Mouse (Mus musculus) cortical plate, adult 2 months (tissue): ENCODE measurements around the gene Anks1b.

ENCODE experiments used
- CTCF ChIP-seq: fragments of 200-500 bp; IDR thresholded peaks from 2 replicates; pipeline ENCODE4 v1.5.1; 2011; ENCODE audit warnings: mild to moderate bottlenecking, control low read depth, low read length; ENCODE audit not compliant: insufficient read depth; ENCODE audit errors: extremely low read depth
- POLR2A ChIP-seq: fragments of 200-500 bp; IDR thresholded peaks from 2 replicates; pipeline ENCODE4 v1.6.1; 2011; ENCODE audit warnings: mild to moderate bottlenecking, low read length, control low read depth; ENCODE audit not compliant: insufficient read depth; ENCODE audit errors: extremely low read depth

- no peak for TF ChIP-seq POLR2A
- no peak for TF ChIP-seq CTCF
Observed at GRCm38 (mm10) chr10:90584052-90584451, 710.7 kb downstream of the Anks1b start.
